8 mouse cellular contexts compared by ENCODE assay signal in the genomic region with DNA sequence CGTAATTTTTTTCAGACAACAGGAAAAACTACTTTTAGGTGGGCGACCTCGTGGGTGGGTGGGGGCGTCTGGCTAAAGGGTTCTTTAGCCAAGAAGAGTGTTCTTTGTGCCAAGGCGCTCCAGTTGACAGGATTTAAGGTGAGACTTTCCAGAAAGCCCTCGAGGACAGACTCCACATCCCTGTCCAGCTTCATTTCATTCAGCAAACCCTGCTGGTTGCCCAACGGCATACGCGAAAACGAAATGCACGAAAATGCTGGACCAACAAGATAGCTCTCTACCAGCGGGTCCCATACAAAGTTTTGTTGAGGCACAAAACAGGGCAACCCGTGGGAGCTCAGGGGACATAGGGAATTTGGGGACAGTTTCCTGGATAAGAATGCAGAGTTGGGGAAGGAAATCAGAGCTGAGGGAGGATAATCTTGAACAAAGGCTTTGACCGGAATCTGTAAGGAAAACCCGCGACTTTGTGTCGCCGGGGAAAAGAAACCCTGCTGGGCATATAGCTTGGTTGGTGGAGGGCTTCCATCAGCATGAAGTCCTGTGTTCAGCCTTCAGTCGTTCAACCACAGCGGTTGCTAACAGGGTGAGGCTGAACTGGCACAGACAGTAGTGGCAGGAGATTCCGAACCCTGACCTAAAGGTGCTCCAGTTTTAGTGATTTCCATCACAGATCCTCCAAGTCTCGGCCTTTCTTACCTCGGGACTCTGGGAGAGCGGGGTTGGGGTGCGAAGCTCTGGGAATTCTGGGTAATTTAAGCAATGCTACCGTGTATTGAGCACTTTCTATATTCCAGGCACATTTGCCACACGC. TPM values are rescaled to one million over a fixed set of nuclear protein-coding genes. Genes with fewer than 3 reads are reported as not detected.
A peak's percentile ranks its signal among the peaks of the same experiment; 100 is the strongest.
DNase-seq lines count a peak whose midpoint lies in the region; ATAC-seq and TF ChIP-seq lines count a peak whose summit lies in the region.

No protein-coding gene starts in this region.

- no peak for TF ChIP-seq POLR2A in olfactory bulb, adult 2 months (IDR thresholded peaks at IDR 0.05; ENCODE audit: insufficient read depth, low read depth, low read length)

- intact Hi-C loops in left cerebral cortex, postnatal 25 days (cut with DNase I), result loop anchor here (2.0 to 10.0 kb wide), 3 partner anchors 42 to 234 kb away; no protein-coding TSS in a partner anchor

- no peak for ATAC-seq in liver, embryonic 11.5 days (replicated peaks; ENCODE audit: low FRiP score)
- no peak for ATAC-seq in embryonic facial prominence, embryonic 15.5 days (ENCODE audit: insufficient number of reproducible peaks, low FRiP score, low TSS enrichment, low read depth)
- no peak for ATAC-seq in limb, embryonic 12.5 days (ENCODE audit: insufficient number of reproducible peaks, insufficient read depth, low FRiP score, low TSS enrichment, low read depth)
- no peak for ATAC-seq in CD4-positive, CD25-positive, alpha-beta regulatory T cell, adult 4 months

- peak; percentile 55 for DNase-seq in liver, embryonic 11.5 days (ENCODE audit: low spot score)
- DNase-seq in liver, result no peak
- no peak for DNase-seq in kidney, postnatal 25 days
- DNase-seq in left cerebral cortex, postnatal 25 days (ENCODE audit: low spot score in 2 of 2), result no peak

- H3K36me3 ChIP-seq in liver, embryonic 11.5 days (ENCODE audit: control insufficient read depth, insufficient read depth, low read length), result no peaks in the 10 kb centered on the region
- H3K36me3 ChIP-seq in embryonic facial prominence, embryonic 15.5 days, result no peaks in the 10 kb centered on the region
- no peaks in the 10 kb centered on the region for H3K36me3 ChIP-seq in limb, embryonic 12.5 days

- 14% methylated on average over 27 of the region's 27 CpGs for WGBS in liver, embryonic 11.5 days
- 6% methylated on average over 27 of the region's 27 CpGs for WGBS in embryonic facial prominence, embryonic 15.5 days
- 7% methylated on average over 27 of the region's 27 CpGs for WGBS in limb, embryonic 12.5 days
- 6% methylated on average over 27 of the region's 27 CpGs for WGBS in olfactory bulb, adult 2 months

- peak overlapping the region; percentile 56 for H3K9ac ChIP-seq in liver, embryonic 11.5 days (ENCODE audit: low read depth, low read length)
- H3K9ac ChIP-seq in embryonic facial prominence, embryonic 15.5 days, result no peak overlapping the region
- no peak overlapping the region for H3K9ac ChIP-seq in limb, embryonic 12.5 days (replicated peaks)

- H3K9me3 ChIP-seq in liver, embryonic 11.5 days (ENCODE audit: control insufficient read depth, low read length), result no peaks in the 10 kb centered on the region
- no peaks in the 10 kb centered on the region for H3K9me3 ChIP-seq in embryonic facial prominence, embryonic 15.5 days (replicated peaks)
- H3K9me3 ChIP-seq in limb, embryonic 12.5 days, result no peaks in the 10 kb centered on the region

- no peak overlapping the region for H3K27ac ChIP-seq in liver, embryonic 11.5 days (ENCODE audit: low read depth, low read length)
- H3K27ac ChIP-seq in embryonic facial prominence, embryonic 15.5 days (replicated peaks), result no peak overlapping the region
- no peak overlapping the region for H3K27ac ChIP-seq in limb, embryonic 12.5 days
- no peak overlapping the region for H3K27ac ChIP-seq in olfactory bulb, adult 2 months (ENCODE audit: insufficient read depth, low read depth, low read length)

- no peak for TF ChIP-seq CTCF in olfactory bulb, adult 2 months (IDR thresholded peaks at IDR 0.05; ENCODE audit: insufficient read depth, low read depth, low read length)

- peaks cover 92% of the 10 kb centered on the region for H3K27me3 ChIP-seq in liver, embryonic 11.5 days (replicated peaks; ENCODE audit: control insufficient read depth, insufficient read depth, low read length)
- H3K27me3 ChIP-seq in embryonic facial prominence, embryonic 15.5 days, result peaks cover 87% of the 10 kb centered on the region
- H3K27me3 ChIP-seq in limb, embryonic 12.5 days, result peaks cover 92% of the 10 kb centered on the region

- H3K4me2 ChIP-seq in liver, embryonic 11.5 days, result peak overlapping the region; percentile 89
- peak overlapping the region; percentile 90 for H3K4me2 ChIP-seq in embryonic facial prominence, embryonic 15.5 days (replicated peaks)
- peak overlapping the region; percentile 93 for H3K4me2 ChIP-seq in limb, embryonic 12.5 days

- peaks cover 43% of the 10 kb centered on the region for H3K4me1 ChIP-seq in liver, embryonic 11.5 days (replicated peaks; ENCODE audit: control insufficient read depth, insufficient read depth, low read length)
- H3K4me1 ChIP-seq in embryonic facial prominence, embryonic 15.5 days, result peaks cover 53% of the 10 kb centered on the region
- peaks cover 55% of the 10 kb centered on the region for H3K4me1 ChIP-seq in limb, embryonic 12.5 days (replicated peaks)
- H3K4me1 ChIP-seq in olfactory bulb, adult 2 months (ENCODE audit: control insufficient read depth, insufficient read depth, low read length), result peaks cover 23% of the 10 kb centered on the region

- peak overlapping the region; percentile 53 for H3K4me3 ChIP-seq in liver, embryonic 11.5 days (ENCODE audit: low read depth, low read length)
- peak overlapping the region; percentile 48 for H3K4me3 ChIP-seq in embryonic facial prominence, embryonic 15.5 days (replicated peaks)
- peak overlapping the region; percentile 56 for H3K4me3 ChIP-seq in limb, embryonic 12.5 days (replicated peaks)
- peak overlapping the region; percentile 54 for H3K4me3 ChIP-seq in olfactory bulb, adult 2 months (ENCODE audit: insufficient read depth, low read depth, low read length)

RNA-seq across cellular contexts. Expression of gene Grrp1, which starts 3.6 kb away (rescaled TPM):
- polyA plus RNA-seq in liver, embryonic 11.5 days (2014; fragmentation: Nextera tagmentation; extraction: Ambion mirVana), result 2.5 and 3.8 TPM in 2 replicates
- polyA plus RNA-seq in embryonic facial prominence, embryonic 15.5 days (2015; fragmentation: Nextera tagmentation; extraction: Ambion mirVana), result 6.7 and 6.8 TPM in 2 replicates
- polyA plus RNA-seq in limb, embryonic 12.5 days (2016; fragmentation: Nextera tagmentation; extraction: Ambion mirVana), result 4.2 and 5.9 TPM in 2 replicates
- not detected in 2 replicates for polyA plus RNA-seq in olfactory bulb, adult 2 months (2012; ENCODE audit: insufficient read depth, insufficient read length, low replicate concordance, missing spikeins)
- polyA plus RNA-seq in CD4-positive, CD25-positive, alpha-beta regulatory T cell, adult 4 months (2017; shearing (Covaris generic)), result not detected
- total RNA-seq in left cerebral cortex, postnatal 25 days (2021), result 1 to 10 TPM; 4.0 TPM

RNA-seq across cellular contexts. Expression of gene Gm30191, which starts 3.6 kb away (rescaled TPM):
- polyA plus RNA-seq in liver, embryonic 11.5 days (2014; fragmentation: Nextera tagmentation; extraction: Ambion mirVana), result not detected in 2 replicates
- polyA plus RNA-seq in embryonic facial prominence, embryonic 15.5 days (2015; fragmentation: Nextera tagmentation; extraction: Ambion mirVana), result not detected in 2 replicates
- not detected in 2 replicates for polyA plus RNA-seq in limb, embryonic 12.5 days (2016; fragmentation: Nextera tagmentation; extraction: Ambion mirVana)
- not detected in 2 replicates for polyA plus RNA-seq in olfactory bulb, adult 2 months (2012; ENCODE audit: insufficient read depth, insufficient read length, low replicate concordance, missing spikeins)
- polyA plus RNA-seq in CD4-positive, CD25-positive, alpha-beta regulatory T cell, adult 4 months (2017; shearing (Covaris generic)), result not detected
- not detected for total RNA-seq in left cerebral cortex, postnatal 25 days (2021)

RNA-seq across cellular contexts. Expression of gene Zfp593, which starts 4.9 kb away (rescaled TPM):
- polyA plus RNA-seq in liver, embryonic 11.5 days (2014; fragmentation: Nextera tagmentation; extraction: Ambion mirVana), result 17.6 and 22.4 TPM in 2 replicates
- 16.8 and 17.2 TPM in 2 replicates for polyA plus RNA-seq in embryonic facial prominence, embryonic 15.5 days (2015; fragmentation: Nextera tagmentation; extraction: Ambion mirVana)
- 17.5 and 19.2 TPM in 2 replicates for polyA plus RNA-seq in limb, embryonic 12.5 days (2016; fragmentation: Nextera tagmentation; extraction: Ambion mirVana)
- not detected in 2 replicates for polyA plus RNA-seq in olfactory bulb, adult 2 months (2012; ENCODE audit: insufficient read depth, insufficient read length, low replicate concordance, missing spikeins)
- 1 to 10 TPM; 4.3 to 6.8 TPM for polyA plus RNA-seq in CD4-positive, CD25-positive, alpha-beta regulatory T cell, adult 4 months (2017; shearing (Covaris generic))
- 10 to 100 TPM; 10.3 to 10.5 TPM for total RNA-seq in left cerebral cortex, postnatal 25 days (2021)

RNA-seq across cellular contexts. Expression of gene E130218I03Rik, which starts 6.9 kb away (rescaled TPM):
- polyA plus RNA-seq in liver, embryonic 11.5 days (2014; fragmentation: Nextera tagmentation; extraction: Ambion mirVana), result 0.39 and 0.52 TPM in 2 replicates
- polyA plus RNA-seq in embryonic facial prominence, embryonic 15.5 days (2015; fragmentation: Nextera tagmentation; extraction: Ambion mirVana), result 0.30 and 0.33 TPM in 2 replicates
- polyA plus RNA-seq in limb, embryonic 12.5 days (2016; fragmentation: Nextera tagmentation; extraction: Ambion mirVana), result 0.78 and 0.96 TPM in 2 replicates
- polyA plus RNA-seq in olfactory bulb, adult 2 months (2012; ENCODE audit: insufficient read depth, insufficient read length, low replicate concordance, missing spikeins), result not detected in 2 replicates
- polyA plus RNA-seq in CD4-positive, CD25-positive, alpha-beta regulatory T cell, adult 4 months (2017; shearing (Covaris generic)), result 1 to 10 TPM in 1 of 2 experiments, not detected in 1; 3.7 TPM
- total RNA-seq in left cerebral cortex, postnatal 25 days (2021), result not detected

RNA-seq across cellular contexts. Expression of gene Cnksr1, which starts 12.1 kb away (rescaled TPM):
- polyA plus RNA-seq in liver, embryonic 11.5 days (2014; fragmentation: Nextera tagmentation; extraction: Ambion mirVana), result 0.26 and 0.51 TPM in 2 replicates
- polyA plus RNA-seq in embryonic facial prominence, embryonic 15.5 days (2015; fragmentation: Nextera tagmentation; extraction: Ambion mirVana), result 6.1 and 6.7 TPM in 2 replicates
- polyA plus RNA-seq in limb, embryonic 12.5 days (2016; fragmentation: Nextera tagmentation; extraction: Ambion mirVana), result 1.7 and 2.0 TPM in 2 replicates
- polyA plus RNA-seq in olfactory bulb, adult 2 months (2012; ENCODE audit: insufficient read depth, insufficient read length, low replicate concordance, missing spikeins), result not detected in 2 replicates
- not detected for polyA plus RNA-seq in CD4-positive, CD25-positive, alpha-beta regulatory T cell, adult 4 months (2017; shearing (Covaris generic))
- under 1 TPM; 0.23 to 0.46 TPM for total RNA-seq in left cerebral cortex, postnatal 25 days (2021)
